Mouse (Mus musculus): ENCODE measurements at regions not wholly inside any gene's neighbourhood (a gene's known extent, or its start where the extent isn't known, plus 50 kb on each side); places are given as distances from the start of the nearest gene placed in this dataset.

DNA sequence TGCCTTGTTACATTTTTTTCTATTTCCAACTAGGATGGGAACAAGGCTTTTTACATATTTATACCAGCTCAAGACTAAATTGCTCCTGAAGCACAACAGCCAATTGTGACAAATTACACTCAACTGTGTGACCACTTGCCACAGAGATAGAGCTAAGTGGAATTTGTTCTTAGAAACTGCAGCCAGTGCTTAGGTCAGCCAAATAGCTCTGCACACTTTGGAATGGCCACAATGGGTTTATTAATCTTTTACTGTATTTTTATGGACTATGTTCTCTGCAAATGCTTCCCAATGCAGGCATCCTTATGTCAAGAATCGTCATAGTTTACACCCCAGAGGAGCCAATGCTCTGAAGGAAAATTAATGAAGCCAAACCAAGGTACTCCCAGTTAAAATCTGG lies 267.7 kb upstream of the Impg1 start:
- TF ChIP-seq CTCF (IDR thresholded peaks at IDR 0.05; ENCODE audit: borderline replicate concordance, insufficient read depth, low read depth, low read length): no peak
- TF ChIP-seq POLR2A (IDR thresholded peaks at IDR 0.05; ENCODE audit: borderline replicate concordance, insufficient read depth, low read length): no peak

All from cerebellum, adult 2 months (tissue).